Mouse (Mus musculus): ENCODE results near the gene Fgfr2. TPM values are rescaled to one million over a fixed set of nuclear protein-coding genes. Genes with fewer than 3 reads are reported as not detected.

Gene Fgfr2
- polyA plus RNA-seq, 1 experiment from 2014 or later, result 11.2 TPM

- no peaks in the 10 kb centered on the region for H3K27me3 ChIP-seq (ENCODE audit: insufficient read depth, low read length)
- no peaks in the 10 kb centered on the region for H3K36me3 ChIP-seq (replicated peaks; ENCODE audit: insufficient read depth, low read length)
- no peak overlapping the region for H3K27ac ChIP-seq (ENCODE audit: low read depth)
- no peak overlapping the region for H3K4me3 ChIP-seq (ENCODE audit: low read depth, low read length)
- no peaks in the 10 kb centered on the region for H3K4me1 ChIP-seq (ENCODE audit: insufficient read depth)
- DNase-seq, result no peak
- no peaks in the 10 kb centered on the region for H3K9me3 ChIP-seq (ENCODE audit: low read length)
- TF ChIP-seq EP300 (IDR thresholded peaks at IDR 0.05; ENCODE audit: low read depth) (no peak), CTCF (IDR thresholded peaks at IDR 0.05; ENCODE audit: low read depth) (no peak)
- WGBS (ENCODE audit: insufficient replicate concordance), result 78% methylated on average over 3 of the region's 3 CpGs
- no peak for ATAC-seq
- H3K9ac ChIP-seq (replicated peaks), result no peak overlapping the region
- no peak overlapping the region for H3K4me2 ChIP-seq (ENCODE audit: low read depth, low read length)
Observed at GRCm38 (mm10) chr7:130386308-130386707, 2736.8 kb downstream of the Fgfr2 start.

- Histone ChIP-seq H3K9me3 (ENCODE audit: low read length) (no peaks in the 10 kb centered on the region), H3K4me1 (ENCODE audit: insufficient read depth) (no peaks in the 10 kb centered on the region), H3K4me3 (ENCODE audit: low read depth, low read length) (no peak overlapping the region), H3K27me3 (ENCODE audit: insufficient read depth, low read length) (no peaks in the 10 kb centered on the region), H3K36me3 (replicated peaks; ENCODE audit: insufficient read depth, low read length) (no peaks in the 10 kb centered on the region), H3K4me2 (ENCODE audit: low read depth, low read length) (no peak overlapping the region), H3K27ac (ENCODE audit: low read depth) (no peak overlapping the region), H3K9ac (replicated peaks) (no peak overlapping the region)
- TF ChIP-seq EP300 (IDR thresholded peaks at IDR 0.05; ENCODE audit: low read depth), result no peak
- TF ChIP-seq CTCF (IDR thresholded peaks at IDR 0.05; ENCODE audit: low read depth), result no peak
- WGBS (ENCODE audit: insufficient replicate concordance), result 91% methylated on average over 8 of the region's 8 CpGs
- DNase-seq (no peak), ATAC-seq (no peak)
Observed at GRCm38 (mm10) chr7:130385732-130386294, 2737.3 kb downstream of the Fgfr2 start.

- WGBS (ENCODE audit: insufficient replicate concordance), result 88% methylated on average over 13 of the region's 13 CpGs
- no peaks in the 10 kb centered on the region for H3K36me3 ChIP-seq (replicated peaks; ENCODE audit: insufficient read depth, low read length)
- no peak overlapping the region for H3K4me3 ChIP-seq (ENCODE audit: low read depth, low read length)
- H3K27ac ChIP-seq (ENCODE audit: low read depth), result no peak overlapping the region
- no peaks in the 10 kb centered on the region for H3K4me1 ChIP-seq (ENCODE audit: insufficient read depth)
- ATAC-seq (no peak), DNase-seq (no peak)
- no peaks in the 10 kb centered on the region for H3K27me3 ChIP-seq (ENCODE audit: insufficient read depth, low read length)
- no peak overlapping the region for H3K4me2 ChIP-seq (ENCODE audit: low read depth, low read length)
- no peak overlapping the region for H3K9ac ChIP-seq (replicated peaks)
- no peaks in the 10 kb centered on the region for H3K9me3 ChIP-seq (ENCODE audit: low read length)
- TF ChIP-seq EP300 (IDR thresholded peaks at IDR 0.05; ENCODE audit: low read depth) (no peak), CTCF (IDR thresholded peaks at IDR 0.05; ENCODE audit: low read depth) (no peak)
Observed at GRCm38 (mm10) chr7:130382126-130382525, 2741.0 kb downstream of the Fgfr2 start.

GRCm38 (mm10) chr7:130381387-130381951 is 2741.7 kb downstream of the Fgfr2 start:
- Histone ChIP-seq H3K9me3 (ENCODE audit: low read length) (no peaks in the 10 kb centered on the region), H3K27me3 (ENCODE audit: insufficient read depth, low read length) (no peaks in the 10 kb centered on the region), H3K36me3 (replicated peaks; ENCODE audit: insufficient read depth, low read length) (no peaks in the 10 kb centered on the region), H3K4me1 (ENCODE audit: insufficient read depth) (no peaks in the 10 kb centered on the region), H3K4me2 (ENCODE audit: low read depth, low read length) (no peak overlapping the region), H3K4me3 (ENCODE audit: low read depth, low read length) (no peak overlapping the region), H3K9ac (replicated peaks) (no peak overlapping the region), H3K27ac (ENCODE audit: low read depth) (no peak overlapping the region)
- no peak for TF ChIP-seq CTCF (IDR thresholded peaks at IDR 0.05; ENCODE audit: low read depth)
- TF ChIP-seq EP300 (IDR thresholded peaks at IDR 0.05; ENCODE audit: low read depth), result no peak
- 82% methylated on average over 8 of the region's 8 CpGs for WGBS (ENCODE audit: insufficient replicate concordance)
- DNase-seq, result no peak
- no peak for ATAC-seq

- H3K4me1 ChIP-seq (ENCODE audit: insufficient read depth), result no peaks in the 10 kb centered on the region
- H3K9ac ChIP-seq (replicated peaks), result no peak overlapping the region
- DNase-seq, result no peak
- H3K27me3 ChIP-seq (ENCODE audit: insufficient read depth, low read length), result no peaks in the 10 kb centered on the region
- no peaks in the 10 kb centered on the region for H3K36me3 ChIP-seq (replicated peaks; ENCODE audit: insufficient read depth, low read length)
- H3K27ac ChIP-seq (ENCODE audit: low read depth), result no peak overlapping the region
- 78% methylated on average over 8 of the region's 8 CpGs for WGBS (ENCODE audit: insufficient replicate concordance)
- TF ChIP-seq CTCF (IDR thresholded peaks at IDR 0.05; ENCODE audit: low read depth), result 0 out of 2 replicates have a peak, but pooled peaks have one; percentile 25
- no peak for TF ChIP-seq EP300 (IDR thresholded peaks at IDR 0.05; ENCODE audit: low read depth)
- no peak overlapping the region for H3K4me2 ChIP-seq (ENCODE audit: low read depth, low read length)
- H3K4me3 ChIP-seq (ENCODE audit: low read depth, low read length), result no peak overlapping the region
- H3K9me3 ChIP-seq (ENCODE audit: low read length), result no peaks in the 10 kb centered on the region
- ATAC-seq, result no peak
Observed at GRCm38 (mm10) chr7:130380769-130381355, 2742.3 kb downstream of the Fgfr2 start.

DNA sequence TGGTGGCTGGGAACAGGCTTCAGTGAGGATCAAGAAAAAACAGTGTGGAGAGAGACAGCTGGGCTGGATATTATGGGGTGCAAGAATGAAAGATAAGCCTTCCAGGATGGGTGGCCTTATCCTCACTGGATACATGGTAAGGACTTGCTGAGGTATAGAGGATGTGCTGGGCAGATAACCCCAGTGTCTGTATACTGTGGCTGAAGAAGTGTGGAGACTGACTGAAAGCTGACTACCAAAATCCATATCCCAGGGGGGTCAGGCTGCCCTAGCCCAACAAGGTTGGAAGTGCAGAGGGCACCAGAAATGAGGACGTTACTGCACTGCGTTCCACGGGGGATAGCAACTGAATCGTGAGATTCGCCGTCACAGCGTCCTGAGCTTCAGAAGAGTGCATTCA is 2742.8 kb downstream of the Fgfr2 start:
- Histone ChIP-seq H3K9me3 (ENCODE audit: low read length) (no peaks in the 10 kb centered on the region), H3K36me3 (replicated peaks; ENCODE audit: insufficient read depth, low read length) (no peaks in the 10 kb centered on the region), H3K4me3 (ENCODE audit: low read depth, low read length) (no peak overlapping the region), H3K4me2 (ENCODE audit: low read depth, low read length) (no peak overlapping the region), H3K4me1 (ENCODE audit: insufficient read depth) (no peaks in the 10 kb centered on the region), H3K9ac (replicated peaks) (no peak overlapping the region), H3K27ac (ENCODE audit: low read depth) (no peak overlapping the region), H3K27me3 (ENCODE audit: insufficient read depth, low read length) (no peaks in the 10 kb centered on the region)
- ATAC-seq, result no peak
- 89% methylated on average over 7 of the region's 7 CpGs for WGBS (ENCODE audit: insufficient replicate concordance)
- TF ChIP-seq CTCF (IDR thresholded peaks at IDR 0.05; ENCODE audit: low read depth) (no peak), EP300 (IDR thresholded peaks at IDR 0.05; ENCODE audit: low read depth) (no peak)
- no peak for DNase-seq

All from liver, postnatal 0 days (tissue).